Mouse (Mus musculus) testis, adult 2 months (tissue): ENCODE results near the gene Lin52. TPM values are rescaled to one million over a fixed set of nuclear protein-coding genes. Genes with fewer than 3 reads are reported as not detected.

Source experiments
- H3K27ac ChIP-seq: fragments of 200-500 bp; 2 replicates; pipeline ENCODE4 v1.5.1; 2012; ENCODE audit warnings: low read depth, low read length; ENCODE audit not compliant: control insufficient read depth, insufficient read depth
- H3K27me3 ChIP-seq: fragments of 200-500 bp; 2 replicates; pipeline ENCODE4 v1.6.1; 2012; ENCODE audit warnings: mild to moderate bottlenecking, low read length, moderate library complexity; ENCODE audit not compliant: control insufficient read depth, insufficient read depth
- H3K36me3 ChIP-seq: fragments of 200-500 bp; 2 replicates; pipeline ENCODE4 v1.6.1; 2012; ENCODE audit warnings: mild to moderate bottlenecking, low read length; ENCODE audit not compliant: control insufficient read depth, insufficient read depth
- H3K4me1 ChIP-seq: fragments of 200-500 bp; 2 replicates; pipeline ENCODE4 v1.6.1; 2012; ENCODE audit warnings: low read length; ENCODE audit not compliant: control insufficient read depth, insufficient read depth
- H3K4me3 ChIP-seq: fragments of 200-500 bp; 2 replicates; pipeline ENCODE4 v1.5.1; 2012; ENCODE audit warnings: low read depth, mild to moderate bottlenecking, low read length, moderate library complexity, mixed read lengths; ENCODE audit not compliant: control insufficient read depth
- CTCF ChIP-seq: fragments of 200-500 bp; IDR thresholded peaks from 2 replicates; pipeline ENCODE4 v1.5.1; 2012; ENCODE audit warnings: low read depth, mild to moderate bottlenecking, inconsistent platforms, low read length, moderate library complexity; ENCODE audit not compliant: control insufficient read depth, insufficient read depth, insufficient replicate concordance
- POLR2A ChIP-seq: fragments of 200-500 bp; IDR thresholded peaks from 2 replicates; pipeline ENCODE4 v1.6.1; 2012; ENCODE audit warnings: low read depth, mild to moderate bottlenecking, inconsistent platforms, low read length, moderate library complexity; ENCODE audit not compliant: control insufficient read depth
- polyA plus RNA-seq: library from polyadenylated mRNA; depleted of rRNA; stranded (reverse); fragments of >200 nt; gene quantifications from 2 replicates; pipeline ENCODE4 v1.2.3, GENCODE M21; 2012

Gene Lin52
- polyA plus RNA-seq, 1 experiment, result 26.5 TPM

GRCm38 (mm10) chr12:84478937-84479336 lies 27.7 kb downstream of the Lin52 start:
- TF ChIP-seq CTCF (no peak), POLR2A (no peak)
- Histone ChIP-seq H3K36me3 (no peaks in the 10 kb centered on the region; the same call in 1 of the 2 replicates), H3K27ac (no peak overlapping the region), H3K27me3 (no peaks in the 10 kb centered on the region), H3K4me1 (no peaks in the 10 kb centered on the region), H3K4me3 (no peak overlapping the region)

GRCm38 (mm10) chr12:84481251-84481650 lies 30.0 kb downstream of the Lin52 start:
- H3K4me3 ChIP-seq, result no peak overlapping the region
- H3K27ac ChIP-seq, result no peak overlapping the region
- H3K4me1 ChIP-seq, result no peaks in the 10 kb centered on the region
- H3K27me3 ChIP-seq, result no peaks in the 10 kb centered on the region
- TF ChIP-seq POLR2A (no peak), CTCF (no peak)
- H3K36me3 ChIP-seq, result no peaks in the 10 kb centered on the region; the same call in 1 of the 2 replicates

GRCm38 (mm10) chr12:84482778-84483585 lies 31.8 kb downstream of the Lin52 start:
- no peaks in the 10 kb centered on the region; the same call in none of the 2 replicates for H3K36me3 ChIP-seq
- H3K4me1 ChIP-seq, result no peaks in the 10 kb centered on the region
- H3K27me3 ChIP-seq, result no peaks in the 10 kb centered on the region
- no peak overlapping the region for H3K4me3 ChIP-seq
- no peak for TF ChIP-seq CTCF
- no peak for TF ChIP-seq POLR2A
- no peak overlapping the region for H3K27ac ChIP-seq

- H3K27me3 ChIP-seq, result no peaks in the 10 kb centered on the region
- no peak overlapping the region for H3K27ac ChIP-seq
Observed at GRCm38 (mm10) chr12:84487324-84488056, 36.3 kb downstream of the Lin52 start.

GRCm38 (mm10) chr12:84496795-84497194 lies 45.6 kb downstream of the Lin52 start:
- no peak overlapping the region for H3K4me3 ChIP-seq
- H3K4me1 ChIP-seq, result no peaks in the 10 kb centered on the region
- H3K36me3 ChIP-seq, result 0 out of 2 replicates have a peak, but pooled peaks cover 1% of the 10 kb centered on the region
- TF ChIP-seq POLR2A, result no peak
- no peaks in the 10 kb centered on the region for H3K27me3 ChIP-seq
- no peak overlapping the region for H3K27ac ChIP-seq

More at GRCm38 (mm10) chr12:84487324-84488056, 36.3 kb downstream of the Lin52 start:
- Histone ChIP-seq H3K4me1 (no peaks in the 10 kb centered on the region), H3K4me3 (no peak overlapping the region), H3K36me3 (peaks cover 1% of the 10 kb centered on the region)
- TF ChIP-seq CTCF, result no peak
- TF ChIP-seq POLR2A, result no peak

GRCm38 (mm10) chr12:84500528-84501263 lies 49.5 kb downstream of the Lin52 start:
- Histone ChIP-seq H3K4me1 (no peaks in the 10 kb centered on the region), H3K4me3 (no peak overlapping the region), H3K27ac (no peak overlapping the region), H3K36me3 (0 out of 2 replicates have a peak, but pooled peaks cover 1% of the 10 kb centered on the region), H3K27me3 (no peaks in the 10 kb centered on the region)
- no peak for TF ChIP-seq POLR2A
- TF ChIP-seq CTCF, result no peak

- 0 out of 2 replicates have a peak, but pooled peaks cover 1% of the 10 kb centered on the region for H3K36me3 ChIP-seq
- no peaks in the 10 kb centered on the region for H3K27me3 ChIP-seq
- no peaks in the 10 kb centered on the region for H3K4me1 ChIP-seq
- no peak overlapping the region for H3K27ac ChIP-seq
- no peak for TF ChIP-seq CTCF
- TF ChIP-seq POLR2A, result no peak
- H3K4me3 ChIP-seq, result no peak overlapping the region
Observed at GRCm38 (mm10) chr12:84501278-84501677, 50.1 kb downstream of the Lin52 start.
